Mouse (Mus musculus): ENCODE measurements around the gene Esrrb.
A peak's percentile ranks its signal among the peaks of the same experiment; 100 is the strongest.

Esrrb gene

DNA sequence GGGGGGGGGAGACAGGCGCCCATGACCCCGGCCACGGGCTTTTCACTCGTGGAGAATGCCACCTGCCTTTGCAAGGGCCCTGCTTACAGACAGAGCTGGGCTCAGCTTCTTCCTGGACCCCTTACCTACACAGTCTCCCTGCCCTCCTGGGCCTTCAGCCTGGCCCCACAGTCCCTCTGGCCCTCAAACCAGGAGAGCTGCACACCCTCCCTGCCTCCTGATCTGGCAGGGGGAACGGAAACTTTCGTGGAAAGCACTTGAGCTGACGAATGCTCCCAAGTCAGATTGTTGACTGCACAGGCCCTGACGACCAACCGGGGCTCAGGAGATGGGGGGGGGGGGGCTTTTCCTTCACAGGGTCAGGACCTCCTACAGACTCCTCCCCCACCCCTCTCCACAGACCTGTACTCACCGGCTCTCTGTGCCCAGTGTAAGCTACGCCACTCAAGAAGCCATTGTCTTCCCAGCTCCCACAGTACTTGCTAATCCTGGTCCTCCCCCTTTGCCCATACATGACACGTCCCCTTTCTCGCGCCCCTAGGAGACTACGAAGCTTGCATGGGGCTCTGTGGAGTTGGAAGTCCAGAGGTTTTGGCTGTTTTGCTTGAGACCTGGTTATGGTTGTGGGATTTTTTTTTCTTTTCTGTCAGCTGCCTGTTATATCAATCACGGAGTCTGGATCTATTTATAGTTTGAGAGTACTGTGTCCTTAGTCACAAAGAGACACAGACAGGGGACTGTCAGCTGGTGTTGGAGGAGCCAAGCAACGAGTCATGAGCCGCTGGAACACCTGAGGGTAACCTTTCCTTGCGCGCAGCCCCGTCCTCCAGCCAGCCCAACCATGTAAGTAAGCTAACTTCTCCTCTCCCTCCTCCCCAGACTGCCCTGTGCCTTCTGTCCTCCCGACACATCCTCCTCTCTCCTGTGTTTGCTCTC is at the start of gene Esrrb:
TSS of gene Esrrb (plus strand) at position 422 of the 936 bp plus-strand sequence.
- DNase-seq = peak; percentile 20 to 39

DNA sequence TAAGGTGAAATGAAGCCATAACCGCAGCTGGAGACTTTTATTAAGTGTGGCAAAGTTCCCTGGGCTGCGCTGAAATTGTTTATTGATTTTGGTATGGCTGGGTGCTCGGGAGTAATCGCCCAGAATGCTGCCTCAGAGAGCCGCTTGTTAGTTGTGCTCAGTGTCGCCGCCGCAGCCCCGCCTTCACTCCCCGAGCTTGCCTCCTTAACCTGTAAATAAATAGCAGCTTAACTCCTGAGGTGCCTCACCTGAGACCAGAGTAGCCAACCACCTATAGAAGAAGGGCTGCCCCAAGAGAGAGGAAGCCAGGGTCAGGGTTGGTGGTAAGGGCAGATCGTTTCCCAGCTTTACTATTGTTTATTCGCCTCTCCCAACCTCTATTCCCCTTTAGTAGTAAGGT is 40.3 kb upstream of the Esrrb start:
- DNase-seq = no peak

DNA sequence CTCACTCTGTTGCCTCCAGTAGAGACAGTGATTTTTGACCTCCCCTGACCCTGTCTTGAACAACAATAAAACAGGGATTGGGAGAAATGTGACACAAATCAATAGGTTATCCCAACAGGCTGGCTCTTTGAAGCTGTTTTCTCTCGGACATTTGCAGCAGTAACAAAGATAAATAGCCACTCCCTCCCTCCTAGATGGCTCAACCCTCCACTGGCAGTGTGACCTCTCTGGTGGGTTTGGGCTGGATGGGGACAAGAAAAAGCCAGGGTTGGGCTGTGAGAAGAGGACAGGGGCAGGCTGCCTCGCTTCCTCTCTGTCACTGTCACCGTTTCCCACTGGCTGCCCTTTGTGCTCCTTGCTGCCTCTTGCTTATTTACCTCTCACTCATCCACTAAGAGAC is 36.6 kb upstream of the Esrrb start:
- DNase-seq = no peak

DNA sequence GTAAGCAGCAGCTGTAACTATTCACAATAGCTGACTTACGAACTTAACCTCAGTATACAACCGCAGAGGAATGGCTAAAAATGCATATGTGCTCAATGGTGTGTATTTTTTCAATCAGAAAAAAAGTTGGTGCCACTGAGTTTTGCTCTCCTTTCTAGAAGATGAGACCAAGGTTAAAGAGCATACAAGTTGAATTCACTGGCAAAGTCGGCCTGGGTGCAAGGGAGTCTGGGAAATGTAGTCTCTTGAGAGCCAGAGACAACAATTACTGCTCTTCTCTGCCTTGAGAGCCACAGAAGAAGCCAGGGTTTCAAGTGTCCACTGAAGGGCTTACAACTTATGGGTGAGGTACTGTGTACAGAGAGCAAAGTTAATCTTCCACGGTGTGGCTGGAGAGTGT is 31.1 kb upstream of the Esrrb start:
- DNase-seq = no peak

DNA sequence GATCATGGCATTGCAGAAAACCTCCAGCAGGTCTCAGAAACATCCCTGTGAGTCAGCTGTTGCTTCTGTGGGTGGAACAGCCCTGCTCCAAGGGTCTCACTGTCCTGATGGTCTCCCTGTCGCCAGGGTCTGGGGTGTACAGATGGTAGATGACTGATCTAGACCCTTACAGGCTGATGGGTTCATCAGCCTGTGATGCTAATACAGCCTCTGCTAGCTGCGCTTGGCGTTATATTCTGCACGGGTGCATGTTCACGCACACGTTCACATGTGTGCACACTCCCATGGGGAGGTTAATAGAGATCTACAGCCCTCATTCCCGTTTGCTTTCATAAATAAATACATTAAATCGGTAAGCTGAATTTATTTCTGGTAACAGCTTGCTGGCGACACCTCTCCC is 30.2 kb upstream of the Esrrb start:
- no peak for DNase-seq

DNA sequence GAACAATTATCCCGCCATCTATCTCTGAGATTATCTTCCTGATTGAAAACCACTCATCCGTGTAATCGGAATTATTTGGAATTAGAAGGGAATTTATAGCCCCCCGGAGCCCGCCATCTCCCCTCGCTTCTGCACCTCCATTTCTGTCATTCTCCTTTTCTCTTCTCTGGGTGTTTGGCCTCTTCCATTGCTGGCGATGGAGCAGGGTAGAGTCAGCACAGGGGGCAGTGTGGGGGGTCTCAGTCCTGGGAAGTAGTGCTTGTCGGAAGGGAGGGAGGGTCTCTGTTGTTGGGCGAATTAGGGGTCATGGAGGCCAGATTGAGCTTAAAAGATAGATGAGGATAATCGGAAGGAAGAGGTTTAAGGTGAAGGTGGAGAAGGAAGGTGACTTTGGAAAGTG is 29.7 kb upstream of the Esrrb start:
- DNase-seq = no peak

DNA sequence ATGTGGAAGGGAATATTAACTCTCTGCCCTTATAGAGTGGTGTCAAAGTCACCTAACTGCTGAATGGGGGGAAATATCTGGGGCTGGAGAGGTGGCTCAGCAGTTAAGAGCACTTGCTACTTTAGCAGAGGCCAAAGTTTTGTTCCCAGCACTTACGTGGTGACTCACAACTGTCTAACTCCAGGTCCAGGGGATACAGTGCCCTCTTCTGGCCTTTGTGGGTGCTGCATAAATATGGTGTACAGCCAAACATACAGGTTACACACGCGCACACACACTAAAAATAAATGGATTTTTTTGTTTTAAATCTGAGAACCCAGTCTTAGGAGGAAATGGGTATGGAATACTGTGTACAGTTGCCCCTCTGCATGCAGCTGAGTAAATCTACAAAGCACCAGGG is 24.7 kb upstream of the Esrrb start:
- DNase-seq = no peak

DNA sequence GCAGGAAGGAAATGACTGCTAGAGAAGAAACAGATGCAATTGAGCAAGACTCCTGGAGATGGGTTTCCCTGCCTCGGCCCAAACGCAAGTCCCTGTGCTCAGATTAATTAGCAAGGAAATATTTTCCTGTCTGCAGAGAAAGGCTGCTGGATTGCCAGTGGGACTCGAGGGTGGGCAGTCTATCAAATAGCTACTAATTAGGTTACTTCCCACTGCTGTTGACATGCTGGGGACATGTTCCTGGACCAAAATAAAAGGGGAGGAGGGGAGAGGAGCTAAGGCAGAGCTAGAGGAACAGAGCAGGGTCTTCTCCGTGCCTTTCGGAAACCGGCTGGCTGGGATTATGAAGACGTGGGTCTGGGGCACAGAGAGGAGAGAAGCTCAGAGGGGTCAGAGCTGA is 24.0 kb upstream of the Esrrb start:
- DNase-seq = no peak

DNA sequence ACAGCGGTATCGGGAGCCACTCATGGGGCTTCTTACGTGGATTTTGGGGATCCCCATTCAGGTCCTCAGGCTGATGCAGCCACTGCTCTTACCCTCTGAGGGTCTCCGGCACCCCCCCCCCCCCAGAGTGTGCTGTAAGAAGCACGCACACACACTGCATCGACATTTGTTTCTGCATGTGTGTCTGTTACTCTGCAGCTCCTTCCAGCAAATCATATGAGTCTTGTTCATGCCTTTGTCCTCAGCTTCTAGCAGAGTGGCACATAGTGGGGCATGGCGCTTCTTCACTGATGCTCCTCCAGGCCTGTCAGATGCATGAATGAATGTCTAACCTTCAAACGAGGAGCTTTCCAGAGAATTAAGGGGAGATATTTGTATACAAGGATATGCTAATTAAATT is 11.4 kb upstream of the Esrrb start:
- no peak for DNase-seq

DNA sequence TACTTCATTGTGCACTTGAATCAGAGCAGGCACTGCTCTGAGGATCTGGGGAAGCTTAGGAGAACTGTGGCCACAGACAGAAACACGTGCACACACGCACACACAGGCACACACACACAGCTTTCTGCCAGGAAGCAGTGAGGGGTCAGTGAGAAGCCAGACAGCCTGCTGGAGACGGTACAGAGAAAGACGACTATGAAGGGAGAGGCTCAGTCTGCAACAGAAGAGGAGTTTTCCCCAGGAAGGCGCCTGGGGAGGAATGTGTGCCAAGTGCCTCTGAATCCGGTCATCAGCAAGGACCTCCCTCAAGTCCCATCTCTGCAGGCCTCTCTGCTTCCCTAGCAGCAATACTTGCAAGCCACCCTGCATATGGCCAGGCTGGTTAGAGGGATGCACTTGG is 1.5 kb upstream of the Esrrb start:
- peak; percentile 26 to 63 for DNase-seq

DNA sequence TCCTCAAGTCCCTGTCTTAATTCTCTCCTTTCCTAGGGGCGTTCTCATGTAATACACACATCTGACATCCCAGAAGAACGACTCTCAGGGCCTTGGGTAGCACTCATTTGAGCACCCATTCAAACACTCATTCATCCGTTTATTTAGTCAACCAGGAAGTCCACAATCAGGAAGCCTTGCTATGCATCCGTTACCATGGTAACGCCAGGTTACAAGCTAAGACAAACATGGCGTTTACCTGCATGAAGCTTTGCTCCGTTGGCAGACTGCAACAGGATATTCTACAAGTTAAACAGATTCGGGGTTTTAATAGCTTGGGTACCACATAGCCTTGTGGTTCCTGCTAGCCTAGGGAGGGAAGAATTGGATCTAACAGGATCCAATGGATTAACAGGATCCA is 1.0 kb upstream of the Esrrb start:
- no peak for DNase-seq

DNA sequence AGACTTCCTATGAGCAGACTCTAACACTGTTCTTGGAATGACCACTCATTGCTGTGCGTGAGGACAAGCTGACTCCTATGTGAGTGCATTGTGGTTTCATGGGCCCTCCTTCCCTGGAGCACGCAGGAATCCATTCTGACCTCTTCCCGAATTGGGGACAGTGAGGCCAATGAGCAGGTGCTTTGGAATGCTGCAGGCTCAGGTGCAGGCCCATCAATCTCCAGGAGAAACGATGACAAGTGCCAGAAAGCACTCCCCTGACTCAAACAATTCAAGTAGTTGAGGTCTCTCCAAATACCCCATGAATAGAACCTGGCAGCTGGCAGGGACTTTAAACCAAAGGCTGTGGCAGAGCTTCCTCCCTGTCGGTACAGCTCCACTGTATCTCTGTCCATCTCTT is 3.4 kb downstream of the Esrrb start:
- no peak for DNase-seq

DNA sequence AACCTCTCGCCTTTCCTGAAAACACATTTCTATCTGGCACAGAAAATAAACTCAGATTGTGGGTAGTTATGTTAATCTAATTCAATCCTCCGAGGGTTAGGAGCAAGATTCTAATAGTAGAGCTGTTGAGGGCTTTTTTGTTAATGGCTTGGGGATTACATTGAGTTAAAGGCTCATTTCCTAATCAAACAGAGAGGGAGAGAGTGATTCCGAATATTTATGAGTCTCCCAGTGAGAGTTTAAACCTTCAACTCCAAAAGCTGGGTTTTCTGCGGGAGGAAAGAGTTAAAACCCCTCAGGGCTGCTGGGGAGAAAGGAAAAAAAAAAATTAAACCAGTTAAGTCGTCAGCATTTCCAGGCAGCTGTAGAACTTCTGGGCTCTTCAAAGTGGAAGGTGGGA is 3.8 kb downstream of the Esrrb start:
- DNase-seq = no peak

DNA sequence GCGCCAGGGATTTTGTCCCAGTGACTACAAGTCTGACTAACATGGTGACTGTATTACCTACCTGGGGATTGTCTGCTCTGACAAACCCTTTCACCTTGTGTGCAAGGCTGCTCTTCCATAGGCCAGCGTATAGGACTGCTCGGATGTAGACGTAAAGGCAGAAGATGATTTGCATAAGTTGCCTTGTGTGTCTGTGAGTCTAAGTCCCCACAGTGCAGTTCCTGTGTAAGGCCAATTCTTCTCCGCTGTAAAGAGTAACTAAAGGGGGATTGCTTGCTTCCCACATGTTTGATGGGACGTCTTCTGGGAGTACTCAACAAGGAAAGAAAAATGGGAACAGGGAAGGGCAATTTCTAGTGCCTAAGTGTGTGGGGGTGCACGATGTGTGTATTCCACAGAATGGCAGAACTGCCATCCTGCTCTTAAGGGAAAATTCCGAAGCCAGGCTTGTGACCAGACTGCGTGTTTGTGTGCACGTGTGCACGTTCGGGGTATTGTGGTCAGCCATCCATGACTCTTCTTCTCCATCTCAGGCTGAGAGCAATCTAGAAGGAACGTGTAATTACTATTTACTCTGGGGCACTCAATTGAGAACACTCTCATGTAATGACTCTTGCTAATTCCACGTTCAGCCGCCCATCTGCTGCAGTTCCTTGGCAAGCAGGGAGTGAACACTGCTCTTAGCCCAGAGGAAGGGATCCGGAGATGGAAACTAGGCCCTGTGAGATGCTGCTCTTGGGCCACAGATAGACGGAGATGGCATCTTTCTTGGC is 9.9 kb downstream of the Esrrb start:
- no peak for DNase-seq

DNA sequence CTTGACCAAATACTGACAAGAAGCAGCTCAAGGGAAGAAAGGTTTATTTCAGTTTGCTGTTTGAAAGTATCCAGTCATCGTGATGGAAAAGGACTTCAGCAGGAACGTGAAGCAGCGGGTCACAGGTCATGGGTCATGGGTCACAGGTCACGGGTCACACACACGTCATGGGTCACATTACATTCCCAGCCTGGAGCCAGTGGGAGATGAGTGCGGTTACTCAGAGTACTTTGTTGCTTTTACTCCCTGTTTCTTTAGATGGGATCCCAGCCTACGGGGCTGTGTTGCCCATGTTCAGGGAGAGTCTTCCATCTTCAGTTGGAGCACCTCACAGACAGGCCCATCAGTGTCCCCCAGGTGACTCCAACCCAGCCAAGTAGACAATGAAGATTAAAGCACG is 13.4 kb downstream of the Esrrb start:
- no peak for DNase-seq

DNA sequence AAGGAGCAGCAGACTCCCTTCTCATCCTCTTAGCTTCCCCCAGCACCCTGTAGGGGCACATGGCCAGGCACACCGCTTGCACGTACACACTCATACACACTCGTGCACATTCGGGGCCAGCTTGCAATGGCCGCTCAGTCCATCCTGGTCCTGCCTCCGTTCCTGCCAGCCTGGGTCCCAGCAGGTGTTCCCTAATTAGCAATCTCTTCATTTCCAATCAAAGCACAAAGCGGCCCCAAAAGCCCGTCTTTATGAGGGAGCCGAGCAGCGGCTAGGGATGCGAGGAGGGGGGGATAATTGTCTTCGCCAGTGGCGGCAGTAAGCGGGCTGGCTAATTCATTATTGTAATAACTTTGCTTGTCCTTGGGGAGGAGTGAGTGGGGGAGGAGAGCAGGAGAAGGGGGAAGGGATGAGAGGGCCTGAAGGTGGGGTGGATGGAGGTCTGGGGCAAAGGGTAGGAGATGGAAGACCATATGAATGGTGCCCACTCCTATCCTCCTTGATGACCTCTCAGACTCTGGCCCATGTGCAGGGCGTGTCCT is 18.8 kb downstream of the Esrrb start:
- no peak for DNase-seq

DNA sequence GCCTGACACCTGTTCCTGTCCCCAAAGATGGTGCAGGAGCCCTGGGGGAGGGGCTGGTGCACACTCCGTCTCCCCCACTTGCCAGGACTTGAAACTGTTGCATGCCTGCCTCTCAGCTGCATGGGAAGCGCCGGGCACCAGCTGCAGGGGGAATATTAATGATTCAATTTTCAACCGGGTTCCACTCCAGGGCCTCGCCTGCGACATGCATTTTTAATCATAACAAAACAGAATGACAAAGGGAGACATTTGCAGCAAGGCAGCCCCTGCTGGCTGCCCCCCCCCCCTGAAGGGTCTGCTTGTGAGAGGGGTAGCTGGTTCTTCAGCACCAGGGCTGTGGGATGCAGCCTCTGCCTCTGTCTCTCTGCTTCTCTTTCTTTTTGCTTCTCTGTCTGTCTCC is 22.9 kb downstream of the Esrrb start:
- DNase-seq = no peak

DNA sequence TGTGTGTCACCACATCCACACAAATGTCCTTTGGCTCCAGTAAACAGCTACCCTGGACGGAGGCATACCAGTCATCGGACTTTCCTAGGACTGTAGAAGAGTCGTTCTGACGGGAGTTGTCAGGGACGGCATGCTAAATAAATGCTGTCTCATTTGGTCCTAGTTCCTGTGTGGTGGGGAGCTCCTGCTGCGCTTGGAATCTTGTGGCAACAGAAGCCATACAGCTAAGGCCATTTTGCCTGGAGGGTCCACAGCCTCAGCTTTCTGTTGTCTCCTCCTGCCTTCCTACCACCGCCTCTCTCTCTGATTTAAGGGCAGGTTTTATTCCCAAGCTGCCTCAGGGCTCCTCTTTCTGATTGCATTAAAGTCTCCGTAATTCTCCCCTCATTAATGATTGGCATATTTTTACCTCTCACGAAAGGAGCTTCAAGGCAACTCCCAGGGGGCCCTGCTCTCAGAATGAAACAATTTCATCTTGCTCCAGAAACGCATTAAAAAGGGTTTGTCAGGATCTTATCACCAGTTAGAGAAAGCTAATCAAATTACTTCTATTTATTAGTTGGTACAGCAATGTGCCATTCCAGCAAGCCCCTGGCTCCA is 26.9 kb downstream of the Esrrb start:
- DNase-seq = no peak

DNA sequence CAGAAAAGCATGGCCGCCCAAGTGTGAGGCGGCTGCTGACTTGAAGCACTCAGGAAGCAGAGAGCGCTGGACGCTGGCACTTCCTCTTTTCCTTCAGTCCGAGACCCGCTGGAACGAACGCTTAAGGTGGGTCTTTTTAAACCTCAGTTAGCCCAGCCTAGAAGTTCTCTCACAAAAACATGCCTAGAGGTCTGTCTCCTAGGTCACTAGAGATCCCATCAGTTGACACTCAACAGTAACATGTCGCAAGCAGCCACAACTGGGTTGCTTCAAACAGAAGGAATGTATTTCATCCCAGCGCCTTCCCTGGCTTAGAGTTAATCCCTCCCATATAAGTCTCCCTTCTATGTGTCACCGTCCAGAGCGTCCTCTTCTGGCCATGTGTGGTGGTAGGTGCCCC is 33.9 kb downstream of the Esrrb start:
- DNase-seq = no peak

DNA sequence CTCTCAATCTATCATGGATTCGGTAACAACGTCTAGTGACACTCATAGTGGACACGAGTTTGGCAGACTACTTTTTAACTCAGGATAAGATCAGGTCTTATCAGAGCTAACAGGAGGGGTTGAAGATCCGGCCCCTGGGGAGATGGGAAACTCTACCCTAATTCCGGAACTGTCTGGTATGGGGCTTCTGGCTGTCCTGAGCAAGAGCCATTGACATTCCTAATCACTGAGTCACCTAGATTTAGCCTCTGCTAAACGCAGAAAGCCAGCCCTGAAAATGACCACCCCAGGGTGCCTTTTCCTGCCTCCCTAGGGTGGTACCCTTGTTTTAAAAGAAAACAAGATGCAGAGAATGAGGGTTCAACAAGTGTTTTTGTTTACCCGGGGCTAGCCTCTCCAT is 34.4 kb downstream of the Esrrb start:
- no peak for DNase-seq

DNA sequence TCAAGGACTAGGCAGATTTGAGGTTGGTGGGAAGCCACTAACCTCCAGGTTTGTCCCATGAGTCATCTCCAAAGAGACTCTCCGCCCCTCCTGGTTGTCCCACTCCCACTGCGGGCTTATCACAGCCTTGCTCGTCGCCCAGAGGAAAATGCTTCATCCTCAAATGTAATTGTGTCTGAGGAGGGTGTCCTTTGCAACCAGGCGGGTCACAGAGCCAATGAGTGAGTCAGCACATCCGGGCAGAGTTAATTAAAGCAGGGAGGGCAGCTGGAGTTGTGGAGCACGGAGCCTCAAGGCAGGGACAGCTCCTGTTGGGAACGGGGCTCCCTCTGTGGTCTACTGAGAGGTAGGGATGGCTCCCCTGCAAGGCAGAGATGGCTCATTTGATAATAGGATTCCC is 37.8 kb downstream of the Esrrb start:
- DNase-seq = no peak

DNA sequence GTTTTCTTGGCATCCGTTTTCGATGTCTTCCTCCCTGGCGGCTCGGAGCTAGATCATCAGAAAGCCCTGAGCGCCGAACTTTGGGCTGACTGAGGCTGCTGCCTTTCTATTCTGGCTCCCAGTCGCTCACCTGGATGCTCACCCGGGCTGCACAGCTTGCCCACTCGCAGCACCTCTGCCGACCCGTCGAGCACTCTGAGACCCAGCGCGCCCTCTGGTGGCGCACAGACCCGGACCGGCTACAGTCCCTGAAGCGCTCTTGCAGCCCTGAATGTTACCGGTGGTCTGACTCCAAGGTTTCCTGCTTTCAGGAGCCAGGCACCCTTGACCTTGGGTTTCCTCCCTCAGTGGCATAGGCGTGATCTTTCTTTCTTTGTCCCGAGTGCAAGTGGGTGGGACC is 41.8 kb downstream of the Esrrb start:
- DNase-seq = peak; percentile 70 to 80

DNA sequence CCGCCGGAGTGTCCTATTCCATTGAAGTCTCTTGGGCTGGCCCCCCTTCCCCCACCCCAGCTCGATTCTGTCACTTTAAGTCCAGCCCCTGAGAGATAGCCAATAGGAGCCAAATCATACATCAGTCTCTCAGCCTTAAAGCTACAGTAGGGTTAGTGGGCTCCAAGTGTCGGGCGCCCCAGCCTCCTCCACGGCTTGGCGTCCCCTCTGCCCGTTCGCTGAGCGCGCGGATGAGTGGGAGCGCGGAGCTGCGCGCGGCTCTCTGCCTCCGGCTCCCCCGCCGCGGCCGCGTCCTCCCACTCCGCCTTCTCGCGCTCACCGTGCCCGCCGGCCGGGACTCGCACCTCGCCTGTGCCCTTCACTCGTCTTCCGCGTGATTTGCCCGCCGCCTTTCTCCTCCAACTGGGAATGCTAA is 60.6 kb downstream of the Esrrb start:
- DNase-seq = peak in 1 of 2 experiments; percentile 10
